Mouse (Mus musculus): Measurements from ENCODE around the gene Acadvl. TPM values are rescaled to one million over a fixed set of nuclear protein-coding genes. Genes with fewer than 3 reads are reported as not detected.
"Not testable (repeated sequence)": the region's sequence is repeated elsewhere in the genome, so short reads cannot be mapped to it uniquely, and the experiment has no call there.

The Acadvl gene
- polyA plus RNA-seq, 1 experiment from 2014 or later = 94.1 TPM

GRCm38 (mm10) chr11:70016669-70017068 lies 1.5 kb upstream of the Acadvl start, which contains the start of gene Dlg4:
TSS of gene Dlg4 (plus strand) at chr11:70016942.
- Histone ChIP-seq H3K27ac (ENCODE audit: low read depth, low read length) (peak within 1 kb of the TSS; percentile 1; the same call in 1 of the 2 replicates), H3K4me2 (peak within 1 kb of the TSS; percentile 85), H3K27me3 (ENCODE audit: control insufficient read depth, insufficient read depth, low read length) (no peaks in the 10 kb centered on the region), H3K9me3 (replicated peaks; ENCODE audit: control insufficient read depth, low read length) (no peaks in the 10 kb centered on the region), H3K4me3 (ENCODE audit: low read depth, low read length) (peak within 1 kb of the TSS; percentile 61; the same call in 1 of the 2 replicates), H3K9ac (ENCODE audit: low read depth, low read length) (0 out of 2 replicates have a peak within 1 kb of the TSS, but pooled peaks have one; percentile 81), H3K4me1 (ENCODE audit: control insufficient read depth, insufficient read depth, low read length) (peaks cover 34% of the 10 kb centered on the region), H3K36me3 (ENCODE audit: control insufficient read depth, insufficient read depth, low read length) (peaks cover 17% of the 10 kb centered on the region)
- WGBS (ENCODE audit: insufficient replicate concordance) = 68% methylated on average over 3 of the region's 3 CpGs
- no peak for ATAC-seq (replicated peaks; ENCODE audit: insufficient number of reproducible peaks, low FRiP score, low TSS enrichment)

- not testable (repeated sequence) for H3K27me3 ChIP-seq (ENCODE audit: control insufficient read depth, insufficient read depth, low read length); ATAC-seq (replicated peaks; ENCODE audit: insufficient number of reproducible peaks, low FRiP score, low TSS enrichment); H3K9me3 ChIP-seq (replicated peaks; ENCODE audit: control insufficient read depth, low read length); H3K4me2 ChIP-seq; H3K27ac ChIP-seq (ENCODE audit: low read depth, low read length); H3K9ac ChIP-seq (ENCODE audit: low read depth, low read length); H3K4me3 ChIP-seq (ENCODE audit: low read depth, low read length)
- peaks cover 22% of the 10 kb centered on the region for H3K36me3 ChIP-seq (ENCODE audit: control insufficient read depth, insufficient read depth, low read length)
- WGBS (ENCODE audit: insufficient replicate concordance) = 87% methylated on average over 2 of the region's 2 CpGs
- H3K4me1 ChIP-seq (ENCODE audit: control insufficient read depth, insufficient read depth, low read length) = peaks cover 34% of the 10 kb centered on the region
Observed at GRCm38 (mm10) chr11:70016177-70016576, 966 bp upstream of the Acadvl start.

DNA sequence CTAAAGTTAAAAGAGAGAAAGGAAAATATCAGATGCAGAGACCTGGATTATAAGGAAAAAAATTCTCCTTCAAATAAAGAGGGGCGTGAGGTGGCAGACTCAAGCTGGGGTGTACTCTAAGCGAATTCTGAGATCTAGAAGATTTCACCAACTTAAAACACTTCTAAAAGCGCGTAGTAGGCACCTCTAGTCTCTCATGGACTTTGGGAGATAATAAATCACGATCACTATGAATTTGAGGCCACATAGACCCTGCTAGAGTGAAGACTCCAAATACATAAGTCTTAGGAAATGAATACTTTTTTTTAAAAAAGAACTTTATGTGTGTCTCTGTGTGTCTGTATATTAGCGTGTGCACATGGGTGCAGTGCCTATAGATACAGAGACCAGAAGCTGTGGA lies 466 bp upstream of the Acadvl start:
- H3K9ac ChIP-seq (ENCODE audit: low read depth, low read length) = no peak overlapping the region
- H3K4me1 ChIP-seq (ENCODE audit: control insufficient read depth, insufficient read depth, low read length) = peaks cover 34% of the 10 kb centered on the region
- H3K4me3 ChIP-seq (ENCODE audit: low read depth, low read length) = peak overlapping the region; percentile 63
- no peaks in the 10 kb centered on the region for H3K27me3 ChIP-seq (ENCODE audit: control insufficient read depth, insufficient read depth, low read length)
- no peak for ATAC-seq (replicated peaks; ENCODE audit: insufficient number of reproducible peaks, low FRiP score, low TSS enrichment)
- H3K9me3 ChIP-seq (replicated peaks; ENCODE audit: control insufficient read depth, low read length) = no peaks in the 10 kb centered on the region
- H3K4me2 ChIP-seq = peak overlapping the region; percentile 93
- peaks cover 26% of the 10 kb centered on the region for H3K36me3 ChIP-seq (ENCODE audit: control insufficient read depth, insufficient read depth, low read length)
- no peak overlapping the region for H3K27ac ChIP-seq (ENCODE audit: low read depth, low read length)
- 64% methylated on average over 6 of the region's 6 CpGs for WGBS (ENCODE audit: insufficient replicate concordance)

- Histone ChIP-seq H3K9ac (ENCODE audit: low read depth, low read length) (no peak overlapping the region), H3K4me1 (ENCODE audit: control insufficient read depth, insufficient read depth, low read length) (peaks cover 23% of the 10 kb centered on the region), H3K27ac (ENCODE audit: low read depth, low read length) (no peak overlapping the region), H3K9me3 (replicated peaks; ENCODE audit: control insufficient read depth, low read length) (no peaks in the 10 kb centered on the region), H3K36me3 (ENCODE audit: control insufficient read depth, insufficient read depth, low read length) (peaks cover 35% of the 10 kb centered on the region), H3K4me3 (ENCODE audit: low read depth, low read length) (no peak overlapping the region), H3K27me3 (ENCODE audit: control insufficient read depth, insufficient read depth, low read length) (no peaks in the 10 kb centered on the region), H3K4me2 (peak overlapping the region; percentile 93; the same call in 1 of the 2 replicates)
- no peak for ATAC-seq (replicated peaks; ENCODE audit: insufficient number of reproducible peaks, low FRiP score, low TSS enrichment)
- 64% methylated on average over 5 of the region's 5 CpGs for WGBS (ENCODE audit: insufficient replicate concordance)
Observed at GRCm38 (mm10) chr11:70014051-70014450, 1.2 kb downstream of the Acadvl start.

DNA sequence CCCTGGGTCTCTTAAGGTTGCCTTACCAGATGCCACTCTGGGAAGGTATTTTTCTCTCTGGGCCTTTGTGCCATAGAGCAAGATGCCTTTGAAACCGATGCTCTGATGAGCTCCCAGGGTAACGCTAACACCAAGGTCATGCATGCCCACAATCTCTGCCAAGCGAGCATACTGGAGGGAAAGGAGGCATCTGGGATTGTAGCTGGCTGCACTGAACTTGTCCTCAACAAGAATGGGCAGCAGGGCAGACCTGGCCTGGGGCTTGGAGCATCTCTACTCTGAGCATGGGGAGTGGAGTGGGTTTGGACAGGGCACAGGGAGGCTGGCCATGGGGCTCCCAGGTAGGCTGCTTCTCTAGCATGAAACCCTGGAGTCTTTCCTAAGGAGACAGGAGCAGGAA lies 1.8 kb downstream of the Acadvl start:
- Histone ChIP-seq H3K9me3 (replicated peaks; ENCODE audit: control insufficient read depth, low read length) (no peaks in the 10 kb centered on the region), H3K4me2 (no peak overlapping the region), H3K36me3 (ENCODE audit: control insufficient read depth, insufficient read depth, low read length) (peaks cover 41% of the 10 kb centered on the region), H3K9ac (ENCODE audit: low read depth, low read length) (no peak overlapping the region), H3K4me3 (ENCODE audit: low read depth, low read length) (no peak overlapping the region), H3K27ac (ENCODE audit: low read depth, low read length) (no peak overlapping the region), H3K4me1 (ENCODE audit: control insufficient read depth, insufficient read depth, low read length) (peaks cover 20% of the 10 kb centered on the region), H3K27me3 (ENCODE audit: control insufficient read depth, insufficient read depth, low read length) (no peaks in the 10 kb centered on the region)
- WGBS (ENCODE audit: insufficient replicate concordance) = 93% methylated on average over 3 of the region's 3 CpGs
- no peak for ATAC-seq (replicated peaks; ENCODE audit: insufficient number of reproducible peaks, low FRiP score, low TSS enrichment)

DNA sequence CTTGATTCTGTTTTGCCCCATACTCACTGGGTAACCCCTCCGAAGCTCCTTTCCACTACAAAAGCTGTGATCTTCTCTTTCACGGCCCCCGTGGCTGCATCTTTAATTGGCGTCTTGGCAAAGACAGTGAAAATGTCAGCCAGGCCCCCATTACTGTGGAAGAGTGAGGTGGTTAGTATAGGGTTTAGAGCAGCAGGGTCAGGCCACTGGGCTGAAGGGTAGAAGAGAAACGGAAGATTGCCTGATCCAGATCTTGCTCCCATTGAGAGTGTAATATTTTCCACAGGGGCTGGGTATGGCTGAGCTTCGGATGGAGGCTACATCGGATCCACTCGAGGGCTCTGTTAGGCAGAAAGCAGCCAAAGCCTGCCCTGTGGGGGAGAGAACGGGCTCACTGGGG lies 2.3 kb downstream of the Acadvl start:
- Histone ChIP-seq H3K27ac (ENCODE audit: low read depth, low read length) (no peak overlapping the region), H3K4me1 (ENCODE audit: control insufficient read depth, insufficient read depth, low read length) (peaks cover 18% of the 10 kb centered on the region), H3K9me3 (replicated peaks; ENCODE audit: control insufficient read depth, low read length) (no peaks in the 10 kb centered on the region), H3K9ac (ENCODE audit: low read depth, low read length) (no peak overlapping the region), H3K4me3 (ENCODE audit: low read depth, low read length) (no peak overlapping the region), H3K27me3 (ENCODE audit: control insufficient read depth, insufficient read depth, low read length) (no peaks in the 10 kb centered on the region), H3K4me2 (no peak overlapping the region), H3K36me3 (ENCODE audit: control insufficient read depth, insufficient read depth, low read length) (peaks cover 46% of the 10 kb centered on the region)
- WGBS (ENCODE audit: insufficient replicate concordance) = 82% methylated on average over 9 of the region's 9 CpGs
- no peak for ATAC-seq (replicated peaks; ENCODE audit: insufficient number of reproducible peaks, low FRiP score, low TSS enrichment)

- no peak overlapping the region for H3K9ac ChIP-seq (ENCODE audit: low read depth, low read length)
- no peak overlapping the region for H3K4me2 ChIP-seq
- 85% methylated on average over 10 of the region's 10 CpGs for WGBS (ENCODE audit: insufficient replicate concordance)
- H3K9me3 ChIP-seq (replicated peaks; ENCODE audit: control insufficient read depth, low read length) = no peaks in the 10 kb centered on the region
- H3K27ac ChIP-seq (ENCODE audit: low read depth, low read length) = no peak overlapping the region
- peaks cover 60% of the 10 kb centered on the region for H3K36me3 ChIP-seq (ENCODE audit: control insufficient read depth, insufficient read depth, low read length)
- no peak for ATAC-seq (replicated peaks; ENCODE audit: insufficient number of reproducible peaks, low FRiP score, low TSS enrichment)
- H3K4me1 ChIP-seq (ENCODE audit: control insufficient read depth, insufficient read depth, low read length) = peaks cover 11% of the 10 kb centered on the region
- H3K4me3 ChIP-seq (ENCODE audit: low read depth, low read length) = no peak overlapping the region
- no peaks in the 10 kb centered on the region for H3K27me3 ChIP-seq (ENCODE audit: control insufficient read depth, insufficient read depth, low read length)
Observed at GRCm38 (mm10) chr11:70010961-70011360, 4.2 kb downstream of the Acadvl start.

- Histone ChIP-seq H3K27ac (ENCODE audit: low read depth, low read length) (no peak overlapping the region), H3K36me3 (ENCODE audit: control insufficient read depth, insufficient read depth, low read length) (peaks cover 60% of the 10 kb centered on the region), H3K9ac (ENCODE audit: low read depth, low read length) (no peak overlapping the region), H3K4me1 (ENCODE audit: control insufficient read depth, insufficient read depth, low read length) (peaks cover 11% of the 10 kb centered on the region), H3K9me3 (replicated peaks; ENCODE audit: control insufficient read depth, low read length) (no peaks in the 10 kb centered on the region), H3K4me3 (ENCODE audit: low read depth, low read length) (no peak overlapping the region), H3K27me3 (ENCODE audit: control insufficient read depth, insufficient read depth, low read length) (no peaks in the 10 kb centered on the region), H3K4me2 (no peak overlapping the region)
- WGBS (ENCODE audit: insufficient replicate concordance) = 83% methylated on average over 12 of the region's 12 CpGs
- no peak for ATAC-seq (replicated peaks; ENCODE audit: insufficient number of reproducible peaks, low FRiP score, low TSS enrichment)
Observed at GRCm38 (mm10) chr11:70010548-70010947, 4.7 kb downstream of the Acadvl start.

DNA sequence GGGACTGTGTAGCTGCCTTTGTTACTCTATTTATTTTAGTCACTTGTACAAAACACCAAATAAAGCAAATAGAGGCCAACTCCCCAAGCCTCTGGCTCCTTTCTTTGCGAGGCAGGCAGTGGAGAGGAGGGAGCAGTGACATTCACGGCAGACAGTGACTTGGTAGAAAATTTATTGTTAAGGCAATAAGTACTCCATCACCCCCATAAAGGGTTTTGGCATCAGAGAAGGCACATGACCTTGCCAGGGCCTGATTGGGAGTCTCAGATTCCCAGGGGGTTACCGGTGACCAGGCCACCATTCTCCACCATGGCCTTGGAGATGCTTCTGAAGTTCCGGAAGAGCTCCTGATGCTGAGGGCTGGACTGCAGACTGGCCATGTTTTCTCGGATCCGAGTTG lies 5.2 kb downstream of the Acadvl start:
- H3K9ac ChIP-seq (ENCODE audit: low read depth, low read length) = no peak overlapping the region

More for the DNA sequence above, 5.2 kb downstream of the Acadvl start:
- no peak for ATAC-seq (replicated peaks; ENCODE audit: insufficient number of reproducible peaks, low FRiP score, low TSS enrichment)
- Histone ChIP-seq H3K27me3 (ENCODE audit: control insufficient read depth, insufficient read depth, low read length) (no peaks in the 10 kb centered on the region), H3K4me2 (no peak overlapping the region), H3K9me3 (replicated peaks; ENCODE audit: control insufficient read depth, low read length) (no peaks in the 10 kb centered on the region), H3K4me3 (ENCODE audit: low read depth, low read length) (no peak overlapping the region), H3K4me1 (ENCODE audit: control insufficient read depth, insufficient read depth, low read length) (peaks cover 11% of the 10 kb centered on the region), H3K36me3 (ENCODE audit: control insufficient read depth, insufficient read depth, low read length) (peaks cover 60% of the 10 kb centered on the region), H3K27ac (ENCODE audit: low read depth, low read length) (no peak overlapping the region)
- 88% methylated on average over 6 of the region's 6 CpGs for WGBS (ENCODE audit: insufficient replicate concordance)

All from heart, embryonic 11.5 days (tissue).